Mouse (Mus musculus): ENCODE measurements around the gene Tmem82.

GRCm38 (mm10) chr4:141596700-141597328 is 21.6 kb downstream of the Tmem82 start:
- TF ChIP-seq CTCF (IDR thresholded peaks at IDR 0.05; ENCODE audit: borderline replicate concordance, control insufficient read depth, extremely low read depth, insufficient read depth, low read length, poor library complexity) (no peak), POLR2A (IDR thresholded peaks at IDR 0.05; ENCODE audit: control insufficient read depth, extremely low read depth, insufficient read depth, low read length, poor library complexity) (no peak)

Measured in thymus, adult 2 months (tissue).